Mouse (Mus musculus): Measurements from ENCODE around the gene Hes2. TPM values are rescaled to one million over a fixed set of nuclear protein-coding genes. Genes with fewer than 3 reads are reported as not detected.

The Hes2 gene
- polyA plus RNA-seq, 1 experiment from 2014 or later, result 0.13 TPM

Other genes starting within 250 kb of the Hes2 start
- gene Dnajc11, start 225.2 kb upstream of the Hes2 start, polyA plus RNA-seq (2015; fragmentation: Nextera tagmentation; extraction: Ambion mirVana), result 66.7 and 79.6 TPM in 2 replicates
- 33.6 and 33.8 TPM in 2 replicates for gene Thap3, start 169.9 kb upstream of the Hes2 start, polyA plus RNA-seq (2015; fragmentation: Nextera tagmentation; extraction: Ambion mirVana)
- gene Phf13, start 162.6 kb upstream of the Hes2 start, polyA plus RNA-seq (2015; fragmentation: Nextera tagmentation; extraction: Ambion mirVana), result 19.1 and 20.6 TPM in 2 replicates
- 4.5 TPM in 2 replicates for gene Klhl21, start 150.1 kb upstream of the Hes2 start, polyA plus RNA-seq (2015; fragmentation: Nextera tagmentation; extraction: Ambion mirVana)
- gene Zbtb48, start 131.2 kb upstream of the Hes2 start, polyA plus RNA-seq (2015; fragmentation: Nextera tagmentation; extraction: Ambion mirVana), result 15.3 and 18.8 TPM in 2 replicates
- 1.2 and 1.3 TPM in 2 replicates for gene Tas1r1, start 120.3 kb upstream of the Hes2 start, polyA plus RNA-seq (2015; fragmentation: Nextera tagmentation; extraction: Ambion mirVana)
- 26.4 and 27.1 TPM in 2 replicates for gene Nol9, start 119.5 kb upstream of the Hes2 start, polyA plus RNA-seq (2015; fragmentation: Nextera tagmentation; extraction: Ambion mirVana)
- 9.9 and 10.7 TPM in 2 replicates for gene Plekhg5, start 86.4 kb upstream of the Hes2 start, polyA plus RNA-seq (2015; fragmentation: Nextera tagmentation; extraction: Ambion mirVana)
- gene Tnfrsf25, start 42.9 kb upstream of the Hes2 start, polyA plus RNA-seq (2015; fragmentation: Nextera tagmentation; extraction: Ambion mirVana), result 0.84 and 1.8 TPM in 2 replicates
- 0.21 and 0.51 TPM in 2 replicates for gene Espn, start 6.5 kb upstream of the Hes2 start, polyA plus RNA-seq (2015; fragmentation: Nextera tagmentation; extraction: Ambion mirVana)
- 316 and 346 TPM in 2 replicates for gene Acot7, start 19.3 kb downstream of the Hes2 start, polyA plus RNA-seq (2015; fragmentation: Nextera tagmentation; extraction: Ambion mirVana)
- 10.7 and 11.8 TPM in 2 replicates for gene Gpr153, start 115.4 kb downstream of the Hes2 start, polyA plus RNA-seq (2015; fragmentation: Nextera tagmentation; extraction: Ambion mirVana)
- 0.24 and 0.26 TPM in 2 replicates for gene Hes3, start 132.8 kb downstream of the Hes2 start, polyA plus RNA-seq (2015; fragmentation: Nextera tagmentation; extraction: Ambion mirVana)
- gene Icmt, start 138.4 kb downstream of the Hes2 start, polyA plus RNA-seq (2015; fragmentation: Nextera tagmentation; extraction: Ambion mirVana), result 17.9 and 21.7 TPM in 2 replicates
- gene Rnf207, start 160.1 kb downstream of the Hes2 start, polyA plus RNA-seq (2015; fragmentation: Nextera tagmentation; extraction: Ambion mirVana), result 6.3 and 10.4 TPM in 2 replicates
- gene Rpl22, start 166.9 kb downstream of the Hes2 start, polyA plus RNA-seq (2015; fragmentation: Nextera tagmentation; extraction: Ambion mirVana), result 198 and 217 TPM in 2 replicates
- 26.0 and 30.8 TPM in 2 replicates for gene Chd5, start 179.8 kb downstream of the Hes2 start, polyA plus RNA-seq (2015; fragmentation: Nextera tagmentation; extraction: Ambion mirVana)